Mouse (Mus musculus): ENCODE data around the gene Gm49318.

DNA sequence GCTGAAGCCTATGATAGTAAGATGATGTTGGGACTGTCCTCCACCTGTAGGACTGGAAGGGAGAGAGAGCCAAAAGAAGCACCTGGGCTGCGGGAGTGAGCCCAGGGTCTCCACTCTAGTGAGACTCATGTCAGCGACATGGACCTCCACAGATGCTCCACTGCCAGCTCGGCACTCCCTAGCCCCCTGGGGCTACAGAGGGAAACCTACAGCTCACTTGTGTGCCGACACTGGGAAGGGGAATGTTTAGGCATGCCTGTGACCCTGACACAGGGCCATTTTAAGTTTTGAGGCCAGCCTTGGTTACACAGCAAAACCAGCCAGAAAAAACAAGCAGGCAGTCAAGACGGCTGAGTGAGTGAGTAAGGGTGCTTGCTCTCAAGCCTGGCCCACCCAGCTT lies 3.9 kb downstream of the Gm49318 start:
- TF ChIP-seq GATA1 (IDR thresholded peaks at IDR 0.05; ENCODE audit: borderline replicate concordance, low read length) (no peak), FLI1 (IDR thresholded peaks at IDR 0.05; ENCODE audit: low read length) (no peak)

All from megakaryocyte, embryonic 14.5 days (primary cell).